Mouse (Mus musculus): ENCODE measurements at regions not wholly inside any gene's neighbourhood (a gene's known extent, or its start where the extent isn't known, plus 50 kb on each side); places are given as distances from the start of the nearest gene placed in this dataset.

GRCm38 (mm10) chr6:103307250-103307580 lies 203.2 kb upstream of the Chl1 start:
- no peak for TF ChIP-seq EP300 (optimal IDR thresholded peaks at IDR 0.05)
- TF ChIP-seq CTCF (IDR thresholded peaks at IDR 0.05; ENCODE audit: low read depth): no peak
